Mouse (Mus musculus) frontal cortex, adult (tissue): ENCODE results near the gene Cpne5.

ENCODE experiments used
- ATAC-seq: cut with Nextera tagmentation; 2 replicates; pipeline ENCODE4 v1.9.2; 2017; ENCODE audit warnings: mild to moderate bottlenecking, moderate library complexity, mixed read lengths; ENCODE audit not compliant: low TSS enrichment

Gene Cpne5

GRCm38 (mm10) chr17:29210037-29210436, 27.9 kb downstream of the Cpne5 start:
- ATAC-seq, result no peak

GRCm38 (mm10) chr17:29206052-29206451, 31.9 kb downstream of the Cpne5 start:
- ATAC-seq, result no peak

DNA sequence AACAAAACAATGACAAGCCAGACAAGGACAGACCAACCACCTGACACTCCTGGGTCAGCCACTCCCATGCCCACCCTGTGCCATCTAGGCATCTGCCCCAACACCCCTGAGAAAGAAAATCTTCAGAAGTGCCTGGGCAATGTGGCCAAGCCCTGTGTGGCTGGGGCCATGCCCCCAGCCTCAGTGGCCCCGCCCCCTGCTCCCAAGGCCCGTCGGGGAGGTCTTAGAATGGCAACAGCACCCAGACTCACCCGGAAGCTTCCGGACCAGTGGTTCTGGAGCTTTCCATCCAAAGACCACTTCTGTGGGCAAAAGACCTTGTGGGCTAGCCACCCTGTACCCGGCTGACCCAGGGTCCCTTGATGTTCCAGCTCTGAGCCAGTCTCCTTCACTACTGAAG, 35.4 kb downstream of the Cpne5 start:
- ATAC-seq, result no peak

- ATAC-seq, result no peak
Observed at GRCm38 (mm10) chr17:29199821-29200220, 38.1 kb downstream of the Cpne5 start.

DNA sequence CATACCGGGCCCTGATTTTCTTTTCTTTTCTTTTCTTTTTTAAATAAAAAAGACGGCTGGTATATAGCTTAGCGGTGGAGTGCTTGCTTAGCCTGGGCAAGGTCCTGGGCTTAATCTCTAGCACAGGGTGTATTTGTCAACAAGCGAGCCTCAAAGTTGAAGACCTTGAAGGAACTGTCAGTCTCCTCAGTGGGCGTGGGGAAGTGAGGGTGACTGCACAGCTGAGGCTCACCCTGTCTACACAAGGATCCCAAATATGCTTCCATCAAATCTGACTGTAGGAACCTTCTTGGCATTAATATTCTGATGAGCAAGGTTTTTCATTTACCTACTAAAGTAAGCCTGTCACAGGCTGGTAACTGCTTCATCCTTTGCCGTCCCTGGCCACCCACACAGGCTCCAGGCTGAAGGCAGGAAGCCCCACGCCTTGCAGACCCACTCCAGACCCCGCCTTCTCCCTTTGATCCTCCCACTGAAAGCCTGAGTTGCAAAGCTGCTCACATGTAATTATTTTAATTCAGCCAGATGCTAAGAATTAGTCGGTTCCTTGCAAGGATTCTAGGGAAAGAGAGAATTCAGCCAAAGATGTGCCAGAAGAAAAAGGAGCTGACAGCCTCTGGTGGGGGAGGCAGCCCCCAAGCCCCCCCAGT, 38.7 kb downstream of the Cpne5 start:
- ATAC-seq, result peak; percentile 78

GRCm38 (mm10) chr17:29195579-29195978, 42.4 kb downstream of the Cpne5 start:
- no peak for ATAC-seq

DNA sequence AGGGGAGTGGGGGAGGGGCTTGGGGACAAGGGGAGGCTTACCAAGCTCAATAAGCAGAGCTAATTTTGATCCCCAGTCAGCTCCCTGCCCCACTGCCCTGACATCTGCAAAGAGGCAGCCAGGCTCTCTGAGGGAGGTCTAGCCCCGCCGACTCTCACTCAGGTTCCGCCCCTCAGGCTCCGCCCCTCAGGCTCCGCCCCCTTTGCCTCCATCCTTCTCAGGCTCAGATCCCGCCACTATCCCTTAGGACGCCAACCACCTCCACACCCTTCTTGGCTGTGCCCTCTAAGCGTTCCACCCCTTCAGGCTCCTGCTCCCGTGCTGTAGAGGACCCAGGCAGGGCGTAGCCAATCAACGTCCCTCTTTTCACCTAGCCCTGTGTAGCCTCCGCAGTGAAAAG, 49.0 kb downstream of the Cpne5 start:
- no peak for ATAC-seq

- ATAC-seq, result no peak
Observed at GRCm38 (mm10) chr17:29186989-29187859, 50.7 kb downstream of the Cpne5 start.

GRCm38 (mm10) chr17:29185376-29186046, 52.5 kb downstream of the Cpne5 start:
- ATAC-seq, result no peak

GRCm38 (mm10) chr17:29183162-29183561, 54.8 kb downstream of the Cpne5 start:
- no peak for ATAC-seq

DNA sequence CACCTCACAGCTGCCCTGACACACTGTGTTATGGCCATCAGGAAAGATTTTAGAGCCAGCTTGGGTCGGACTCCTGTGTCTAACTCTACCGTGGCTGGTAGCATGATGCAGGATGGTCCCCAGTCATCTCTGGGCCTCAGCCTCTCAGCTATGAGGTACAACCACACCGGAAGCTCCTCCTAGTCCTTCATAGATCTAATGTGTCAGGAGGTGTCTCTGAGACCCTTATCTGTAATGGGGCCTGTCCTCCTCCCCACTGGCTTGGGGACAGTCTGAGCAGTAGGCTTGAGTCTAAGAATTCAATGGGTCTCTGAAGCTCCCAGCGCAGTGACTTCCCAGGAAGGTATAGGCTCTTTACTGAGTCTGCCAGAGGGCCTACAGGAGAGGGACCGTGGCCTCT, 56.2 kb downstream of the Cpne5 start:
- ATAC-seq, result no peak

GRCm38 (mm10) chr17:29180406-29181127, 57.4 kb downstream of the Cpne5 start:
- peak; percentile 41; the same call in 1 of the 2 replicates for ATAC-seq

DNA sequence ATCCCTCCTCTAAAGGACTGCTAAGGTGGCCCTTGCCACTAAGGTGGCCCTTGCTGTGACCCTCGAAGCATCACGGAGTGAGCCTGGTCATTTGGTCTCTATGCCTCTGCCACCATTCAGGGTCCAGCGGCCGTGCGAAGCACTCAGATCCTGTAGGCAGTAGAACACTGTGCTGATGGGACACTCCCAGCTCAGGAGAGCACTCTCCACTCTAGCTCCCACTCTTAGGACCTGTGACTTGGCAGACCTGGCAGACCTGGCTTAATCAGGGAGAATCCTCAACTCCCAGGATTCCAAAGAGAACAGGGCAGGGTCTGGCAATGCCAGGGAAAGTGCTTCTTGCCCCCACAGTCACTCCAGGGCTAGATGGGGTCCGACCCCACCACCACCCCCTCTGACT, 58.0 kb downstream of the Cpne5 start:
- no peak for ATAC-seq

DNA sequence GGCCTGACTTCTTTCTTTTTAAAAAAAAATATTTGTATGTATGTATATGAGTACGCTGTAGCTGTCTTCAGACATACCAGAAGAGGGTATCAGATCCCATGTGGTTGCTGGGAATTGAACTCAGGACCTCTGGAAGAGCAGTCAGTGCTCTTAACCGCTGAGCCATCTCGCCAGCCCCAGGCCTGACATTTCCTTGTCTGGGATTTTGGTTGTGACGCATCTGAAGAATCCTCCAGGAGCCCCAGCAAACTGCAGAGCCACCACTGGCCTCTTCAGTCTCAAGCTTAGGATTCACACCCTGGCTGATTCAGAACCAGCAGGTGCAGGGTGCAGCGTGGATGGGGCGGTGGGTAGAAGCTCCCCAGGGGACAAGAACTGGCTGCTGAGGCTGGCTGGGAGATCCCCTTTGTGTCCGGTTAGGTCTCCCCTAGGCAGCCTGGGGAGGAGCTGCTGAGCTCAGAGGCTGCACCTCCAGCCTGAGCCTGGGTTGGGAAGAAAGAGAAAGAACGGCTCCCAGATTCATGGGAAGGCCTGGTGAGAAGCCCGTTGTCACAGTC, 59.4 kb downstream of the Cpne5 start:
- ATAC-seq, result no peak

DNA sequence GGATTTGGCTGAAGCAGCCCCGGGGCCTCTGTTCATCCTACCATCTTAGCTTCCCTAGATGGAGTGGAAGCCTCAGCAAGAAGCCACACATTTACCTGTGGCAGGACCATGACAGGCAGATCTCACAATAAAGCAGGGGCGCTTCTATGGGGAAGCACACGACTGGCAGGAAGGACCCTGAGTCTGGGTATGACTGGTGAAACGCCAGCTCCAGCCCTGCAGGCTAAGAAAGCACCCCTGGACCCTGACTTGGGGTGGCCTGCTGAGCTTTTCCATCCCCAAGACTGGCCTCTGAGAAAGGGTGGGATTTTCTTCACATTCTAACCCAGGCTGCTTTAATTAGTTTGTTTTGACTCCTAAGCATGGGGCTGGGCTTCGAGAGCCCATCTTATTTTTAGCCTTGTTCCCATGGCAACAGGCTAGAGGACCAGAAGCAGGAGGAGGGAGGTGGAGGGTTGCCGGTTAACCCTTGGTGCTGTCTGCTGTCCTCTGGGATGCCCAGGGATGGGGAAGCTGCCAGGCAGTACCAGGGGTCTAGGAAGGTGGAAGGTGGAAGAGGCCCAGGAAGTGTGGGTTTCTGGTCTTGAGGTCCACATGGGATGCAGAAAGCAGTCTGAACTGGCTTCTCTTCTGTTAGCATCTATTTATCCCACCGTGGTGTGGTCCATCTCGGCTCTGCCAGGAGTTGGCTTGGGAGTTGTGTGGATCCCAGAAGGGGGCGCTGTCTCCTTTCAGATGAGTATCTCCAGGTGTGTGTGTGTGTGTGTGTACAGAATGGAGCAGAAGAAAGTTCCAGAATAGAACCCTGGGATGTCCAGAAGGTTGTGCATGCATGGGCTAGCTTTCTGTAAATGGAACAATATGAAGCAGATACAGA, 61.3 kb downstream of the Cpne5 start:
- ATAC-seq, result peak; percentile 71

DNA sequence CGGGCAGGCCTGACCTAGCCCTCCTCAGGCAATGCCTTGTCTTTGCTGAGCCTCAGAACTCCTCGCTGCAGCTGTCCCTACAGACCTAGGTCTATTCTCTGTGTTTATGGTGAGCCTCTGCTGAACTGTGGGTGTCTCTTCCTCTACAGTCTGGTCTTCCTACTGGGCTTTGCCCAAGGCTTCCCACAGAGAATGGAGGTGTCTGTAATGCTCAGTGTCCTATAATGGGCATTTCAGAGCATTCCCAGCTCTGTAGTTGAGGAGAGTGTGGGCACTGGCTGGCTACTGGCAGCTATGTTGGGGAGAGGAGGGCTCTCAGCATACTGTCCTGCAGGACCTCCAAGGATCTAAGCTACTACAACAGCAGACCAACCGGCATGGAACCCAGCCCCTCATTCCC, 62.3 kb downstream of the Cpne5 start:
- ATAC-seq, result peak; percentile 62

DNA sequence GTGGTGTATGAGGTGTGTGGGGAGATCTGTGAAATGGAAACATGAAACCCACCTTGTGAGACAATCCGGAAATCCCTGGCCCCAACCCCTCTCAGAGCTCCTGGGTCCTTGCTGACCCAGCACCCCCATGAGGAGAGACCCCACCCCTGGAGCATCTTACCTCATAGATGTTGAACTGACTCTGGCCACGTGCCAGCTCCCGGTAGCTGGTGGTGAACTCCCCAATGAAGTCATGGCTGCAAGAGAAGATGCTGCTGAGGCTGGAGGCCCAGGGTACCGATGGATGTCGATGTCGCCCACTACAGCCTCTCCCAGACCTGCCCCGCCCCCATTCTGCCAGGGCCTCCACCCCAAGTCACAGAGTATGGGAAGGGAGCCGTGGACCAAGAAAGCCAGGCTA, 64.8 kb downstream of the Cpne5 start:
- ATAC-seq, result no peak

GRCm38 (mm10) chr17:29172062-29172461, 65.9 kb downstream of the Cpne5 start:
- ATAC-seq, result no peak

DNA sequence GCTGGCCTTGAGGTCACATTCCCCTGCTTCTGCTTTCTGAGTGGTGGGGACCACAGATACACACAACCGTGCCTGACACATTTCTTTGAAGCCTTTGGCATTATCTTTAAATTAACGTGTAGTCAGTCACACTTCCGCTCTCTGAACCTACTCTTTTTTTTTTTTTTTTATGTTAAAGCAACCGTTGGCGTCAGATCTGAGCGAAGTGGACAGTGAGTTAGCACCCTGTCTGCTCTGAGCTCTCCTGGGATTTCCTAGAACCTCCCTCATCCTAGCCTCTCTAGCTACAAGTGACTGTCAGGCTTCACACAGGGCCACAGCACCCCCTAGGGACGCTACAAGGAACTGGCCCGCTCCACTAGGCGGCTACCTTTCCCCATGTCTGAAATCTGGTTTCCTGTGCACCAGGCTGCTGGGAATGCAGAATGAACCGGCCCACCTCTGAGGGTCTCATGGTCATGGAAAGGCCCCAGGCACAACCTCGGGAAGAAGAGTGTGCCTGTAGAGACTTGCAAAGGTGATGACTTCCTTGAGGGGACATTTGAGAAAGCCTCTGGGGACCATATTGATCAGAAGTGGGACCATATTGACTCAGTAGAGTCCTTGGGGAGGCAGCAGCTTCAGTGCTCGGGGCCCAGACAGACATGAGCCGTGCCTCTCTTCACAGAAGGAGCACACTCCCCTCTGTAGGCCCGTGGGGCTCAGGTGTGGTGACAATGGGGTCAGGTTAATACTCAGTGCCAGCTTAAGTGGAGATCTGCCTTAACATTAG, 66.8 kb downstream of the Cpne5 start:
- ATAC-seq, result peak; percentile 86

DNA sequence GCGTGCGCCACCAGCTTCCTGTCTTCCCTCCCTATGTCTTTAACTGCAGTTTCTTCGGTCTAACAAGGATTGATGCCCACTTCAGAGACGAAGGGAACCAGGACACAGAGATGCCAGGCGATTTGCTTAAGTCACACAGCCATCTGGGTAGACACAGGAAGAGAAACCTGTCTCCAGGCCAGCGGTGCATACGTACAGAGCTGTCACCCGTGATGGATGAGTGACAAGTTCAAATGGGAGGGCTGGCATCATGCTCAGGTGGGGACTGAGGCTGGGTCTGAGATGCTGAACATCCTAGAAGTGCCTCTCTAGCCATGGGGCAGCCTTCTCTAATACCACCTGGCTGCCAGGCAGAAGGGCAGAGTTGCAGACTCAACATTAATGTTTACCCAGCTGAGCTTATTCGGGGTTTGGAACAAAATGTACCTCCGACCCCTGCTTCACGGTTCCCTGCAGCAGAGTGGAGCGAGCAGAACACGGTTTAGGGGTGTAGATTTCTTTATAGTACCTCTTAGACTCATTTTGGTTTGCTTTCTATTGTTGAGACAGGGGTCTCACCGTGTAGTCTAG, 67.5 kb downstream of the Cpne5 start:
- ATAC-seq, result no peak
